Mouse (Mus musculus) lung, adult 2 months (tissue): ENCODE data around the gene Cryga.

Experiments
- CTCF ChIP-seq: fragments of 200-500 bp; IDR thresholded peaks from 2 replicates; pipeline ENCODE4 v1.5.1; 2011; ENCODE audit warnings: mild to moderate bottlenecking, low read length, control low read depth; ENCODE audit not compliant: insufficient read depth
- POLR2A ChIP-seq: fragments of 200-500 bp; IDR thresholded peaks from 2 replicates; pipeline ENCODE4 v1.6.1; 2011; ENCODE audit warnings: low read depth, mild to moderate bottlenecking, control low read depth, low read length, borderline replicate concordance; ENCODE audit errors: extremely low read depth

DNA sequence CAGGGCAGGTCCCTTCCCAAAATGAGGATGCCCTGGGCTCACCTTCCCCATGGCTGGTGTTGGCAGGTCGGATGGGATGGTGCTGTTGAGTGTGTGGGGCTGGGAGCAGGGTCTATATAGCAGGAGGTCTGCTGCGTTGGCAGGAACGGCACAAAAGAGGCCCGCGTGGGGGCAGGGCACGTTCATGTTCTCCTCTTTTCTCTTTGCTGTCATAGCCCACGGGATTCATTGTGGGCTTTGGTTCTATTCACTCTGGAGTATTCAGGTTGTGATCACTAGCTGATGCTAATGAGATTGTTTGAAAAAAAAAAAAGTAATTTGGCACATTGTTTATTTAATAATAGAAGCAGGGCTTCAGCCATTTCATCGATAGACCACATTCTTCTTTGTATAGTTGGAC is 39.8 kb downstream of the Cryga start, which contains the start of gene Crygd:
- TF ChIP-seq CTCF (no peak), POLR2A (no peak)
